Mouse (Mus musculus) neural tube, embryonic 12.5 days (tissue): ENCODE results near the gene Shbg. TPM values are rescaled to one million over a fixed set of nuclear protein-coding genes. Genes with fewer than 3 reads are reported as not detected.
"Not testable (repeated sequence)": the region's sequence is repeated elsewhere in the genome, so short reads cannot be mapped to it uniquely, and the experiment has no call there.

Source experiments
- ATAC-seq: fragments of 200-750 bp; cut with Nextera tagmentation; 2 replicates; pipeline ENCODE4 v1.8.0; 2017; ENCODE audit warnings: low read depth, mild to moderate bottlenecking, moderate TSS enrichment, moderate library complexity; ENCODE audit not compliant: low FRiP score
- H3K27ac ChIP-seq: fragments of 300-500 bp; sonication (generic); 2 replicates; pipeline ENCODE4 v1.5.1; 2016
- H3K27me3 ChIP-seq: fragments of 300-500 bp; sonication (generic); replicated peaks from 2 replicates; pipeline ENCODE4 v1.6.1; 2016; ENCODE audit warnings: mild to moderate bottlenecking
- H3K36me3 ChIP-seq: fragments of 300-500 bp; sonication (generic); 2 replicates; pipeline ENCODE4 v1.6.1; 2016; ENCODE audit warnings: mild to moderate bottlenecking
- H3K4me1 ChIP-seq: fragments of 300-500 bp; sonication (generic); 2 replicates; pipeline ENCODE4 v1.6.1; 2016
- H3K4me2 ChIP-seq: fragments of 300-500 bp; sonication (generic); replicated peaks from 2 replicates; pipeline ENCODE4 v1.6.1; 2016; ENCODE audit warnings: mild to moderate bottlenecking
- H3K4me3 ChIP-seq: fragments of 300-500 bp; sonication (generic); 2 replicates; pipeline ENCODE4 v1.5.1; 2016
- H3K9ac ChIP-seq: fragments of 300-500 bp; sonication (generic); 2 replicates; pipeline ENCODE4 v1.6.1; 2016; ENCODE audit warnings: mild to moderate bottlenecking
- H3K9me3 ChIP-seq: fragments of 300-500 bp; sonication (generic); 2 replicates; pipeline ENCODE4 v1.6.1; 2016; ENCODE audit warnings: mild to moderate bottlenecking
- WGBS: fragments of 180-500 bp; shearing (Covaris S2); methylation state at CpG from one replicate; pipeline ENCODE4 v1.1.7; 2016; 5-methylcytosine and 5-hydroxymethylcytosine counted together
- polyA plus RNA-seq: library from polyadenylated mRNA; unstranded; fragments of >200 nt; fragmentation: Nextera tagmentation; extraction: Ambion mirVana; gene quantifications from 2 replicates; pipeline ENCODE4 v1.2.1, GENCODE M21; 2016

The Shbg gene
- polyA plus RNA-seq, 1 experiment from 2014 or later, result not detected

DNA sequence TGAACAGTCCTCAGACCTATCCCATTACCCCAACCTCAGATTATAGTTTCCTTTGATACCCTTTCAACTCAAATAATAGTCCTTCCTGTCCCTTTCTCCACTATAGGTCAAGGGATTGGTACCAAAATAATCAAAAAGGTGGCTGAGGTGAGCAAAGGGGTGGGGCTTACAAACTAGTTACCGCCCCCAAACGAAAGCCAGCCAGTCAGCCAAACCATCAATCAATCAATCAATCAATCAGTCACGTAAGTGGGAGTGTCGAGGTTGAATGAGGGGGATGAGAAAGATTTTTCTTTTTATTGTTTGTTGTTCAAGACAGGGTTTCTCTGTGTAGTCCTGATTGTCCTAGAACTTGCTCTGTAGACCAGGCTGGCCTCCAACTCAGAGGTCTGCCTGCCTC lies 5.3 kb upstream of the Shbg start:
- Histone ChIP-seq H3K36me3 (no peaks in the 10 kb centered on the region), H3K4me3 (no peak overlapping the region), H3K27me3 (no peaks in the 10 kb centered on the region), H3K9ac (no peak overlapping the region), H3K4me1 (peaks cover 12% of the 10 kb centered on the region), H3K9me3 (no peaks in the 10 kb centered on the region), H3K27ac (no peak overlapping the region), H3K4me2 (peak overlapping the region; percentile 75)
- 60% methylated on average over 4 of the region's 4 CpGs for WGBS
- ATAC-seq, result no peak

DNA sequence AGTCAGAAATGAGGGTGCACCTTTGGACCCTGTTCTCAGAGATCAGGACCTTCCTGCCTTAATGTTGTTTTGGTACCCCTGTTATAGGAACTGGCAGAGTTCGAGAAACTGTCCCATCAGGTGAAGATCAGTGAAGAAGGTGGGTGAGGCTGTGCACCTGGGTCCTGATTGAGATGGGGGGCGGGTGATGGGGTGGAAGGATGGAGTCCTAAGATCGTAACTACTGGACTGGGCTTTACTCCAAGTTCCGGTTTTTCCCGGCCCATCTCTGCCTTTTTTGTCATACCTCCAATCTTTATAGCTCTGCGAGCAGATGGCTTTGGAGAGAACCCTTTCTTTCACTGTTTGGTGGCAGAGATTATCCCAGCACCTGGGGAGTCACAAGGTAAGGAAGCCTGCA lies 4.7 kb upstream of the Shbg start:
- Histone ChIP-seq H3K27me3 (no peaks in the 10 kb centered on the region), H3K4me2 (peak overlapping the region; percentile 75), H3K9ac (peak overlapping the region; percentile 68), H3K36me3 (no peaks in the 10 kb centered on the region), H3K27ac (no peak overlapping the region), H3K9me3 (no peaks in the 10 kb centered on the region), H3K4me1 (peaks cover 12% of the 10 kb centered on the region), H3K4me3 (peak overlapping the region; percentile 43)
- WGBS, result 51% methylated on average over 6 of the region's 6 CpGs
- 0 out of 2 replicates have a peak, but pooled peaks have one; percentile 13 for ATAC-seq

DNA sequence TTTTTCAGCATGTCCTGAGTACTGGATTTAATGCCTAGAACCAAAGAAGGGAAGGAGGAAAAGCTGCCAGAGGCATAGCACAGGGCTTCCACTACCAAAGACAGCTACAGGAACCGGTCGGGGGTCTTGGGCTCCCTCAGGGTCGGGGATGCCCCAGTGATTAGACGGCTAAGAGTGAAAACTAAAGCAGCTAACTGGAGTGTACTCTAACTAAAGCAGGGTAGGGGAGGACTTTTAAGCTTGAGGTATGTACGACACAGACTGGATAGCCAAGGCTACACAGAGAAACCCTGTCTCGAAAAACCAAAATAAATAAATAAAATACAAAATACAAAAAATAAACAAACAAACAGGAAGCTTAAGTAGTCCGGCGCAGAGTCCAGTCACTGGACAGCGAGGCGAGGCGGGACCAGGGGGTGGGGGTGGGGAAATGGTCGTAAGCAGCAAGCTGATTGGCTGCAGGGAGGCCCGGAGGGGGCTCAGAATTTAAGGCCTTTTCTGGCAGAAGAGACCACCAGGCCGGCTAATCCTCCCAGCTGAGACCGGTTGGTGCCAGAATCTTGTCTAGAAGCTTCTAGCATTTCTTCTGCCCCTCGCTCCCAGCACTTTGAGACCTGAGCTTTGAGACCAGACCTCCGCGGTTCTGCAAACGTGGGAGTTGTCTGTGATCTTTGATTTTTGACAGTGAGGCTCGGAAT lies 4.0 kb upstream of the Shbg start, which contains the start of gene Sat2:
Gene Sat2, plus strand, starts transcription at position 454 of the 698 bp plus-strand sequence.
- H3K4me3 ChIP-seq, result peak within 1 kb of the TSS; percentile 43
- ATAC-seq, result peak; percentile 90
- H3K27me3 ChIP-seq, result no peaks in the 10 kb centered on the region
- H3K9ac ChIP-seq, result peak within 1 kb of the TSS; percentile 68
- peaks cover 12% of the 10 kb centered on the region for H3K4me1 ChIP-seq
- no peaks in the 10 kb centered on the region for H3K9me3 ChIP-seq
- no peaks in the 10 kb centered on the region for H3K36me3 ChIP-seq
- H3K4me2 ChIP-seq, result peak within 1 kb of the TSS; percentile 75
- H3K27ac ChIP-seq, result no peak within 1 kb of the TSS; the same call in 1 of the 2 replicates
- WGBS, result 1% methylated on average over 20 of the region's 20 CpGs

DNA sequence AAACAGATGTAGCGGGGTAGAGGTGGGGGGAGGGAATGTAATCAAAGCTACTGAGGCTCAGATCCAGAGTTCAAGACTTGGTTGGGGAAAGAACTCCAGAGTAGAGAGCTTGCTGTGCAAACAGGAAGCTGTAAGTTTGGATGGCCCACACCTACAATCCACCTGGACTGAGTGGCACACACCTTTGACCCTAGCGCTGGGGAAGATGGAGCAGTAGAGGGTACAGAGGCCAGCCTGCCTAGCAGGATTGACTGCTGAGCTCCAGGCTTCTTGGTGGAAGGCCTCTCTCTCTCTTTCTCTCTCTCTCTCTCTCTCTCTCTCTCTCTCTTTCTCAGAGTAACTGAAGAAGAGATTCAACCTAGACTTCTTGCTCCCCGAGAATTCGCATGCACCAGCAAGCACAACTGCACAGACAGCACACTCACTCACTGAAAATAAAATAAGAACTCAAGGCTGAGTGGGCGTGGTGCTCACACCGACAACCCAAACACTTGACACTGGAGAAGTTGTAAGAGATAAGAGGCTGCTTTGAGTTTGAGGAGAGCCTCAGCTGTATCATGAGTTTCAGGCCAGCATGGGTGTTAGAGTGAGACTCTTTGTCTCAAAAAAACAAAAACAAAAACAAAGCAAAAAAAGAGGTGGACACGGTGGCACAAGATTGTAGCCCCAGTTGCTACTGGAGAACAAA lies 2.8 kb upstream of the Shbg start:
- Histone ChIP-seq H3K36me3 (no peaks in the 10 kb centered on the region), H3K4me3 (no peak overlapping the region), H3K27me3 (0 out of 2 replicates have a peak, but pooled peaks cover under 1% of the 10 kb centered on the region), H3K4me1 (peaks cover 12% of the 10 kb centered on the region), H3K9me3 (no peaks in the 10 kb centered on the region), H3K27ac (no peak overlapping the region), H3K4me2 (no peak overlapping the region), H3K9ac (no peak overlapping the region)
- no peak for ATAC-seq
- 86% methylated on average over 7 of the region's 7 CpGs for WGBS

DNA sequence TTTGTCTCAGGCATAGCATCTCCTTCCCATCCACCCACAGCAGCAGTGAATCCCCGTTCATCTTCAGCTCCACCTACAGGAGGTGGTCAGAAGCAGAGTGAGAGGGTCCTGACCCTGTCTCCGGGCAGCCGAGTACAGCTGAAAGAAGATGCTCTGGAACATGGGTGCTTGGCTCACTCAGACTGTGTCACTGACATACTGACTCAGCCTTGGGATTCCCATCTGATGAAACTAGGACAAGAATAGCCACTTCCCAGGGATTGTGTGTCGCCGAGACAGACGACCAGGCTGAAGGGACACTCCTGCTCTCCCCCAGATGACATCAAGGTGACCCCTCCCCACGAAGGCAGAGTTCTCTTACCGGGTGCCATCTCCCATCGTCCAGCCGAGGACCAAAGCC lies 924 bp downstream of the Shbg start:
- WGBS, result 50% methylated on average over 10 of the region's 10 CpGs
- Histone ChIP-seq H3K36me3 (no peaks in the 10 kb centered on the region), H3K4me1 (peaks cover 9% of the 10 kb centered on the region; the same call in 1 of the 2 replicates), H3K27me3 (peaks cover 11% of the 10 kb centered on the region; the same call in 1 of the 2 replicates), H3K4me2 (no peak overlapping the region), H3K4me3 (no peak overlapping the region), H3K9me3 (no peaks in the 10 kb centered on the region), H3K9ac (no peak overlapping the region), H3K27ac (no peak overlapping the region)
- ATAC-seq, result no peak

DNA sequence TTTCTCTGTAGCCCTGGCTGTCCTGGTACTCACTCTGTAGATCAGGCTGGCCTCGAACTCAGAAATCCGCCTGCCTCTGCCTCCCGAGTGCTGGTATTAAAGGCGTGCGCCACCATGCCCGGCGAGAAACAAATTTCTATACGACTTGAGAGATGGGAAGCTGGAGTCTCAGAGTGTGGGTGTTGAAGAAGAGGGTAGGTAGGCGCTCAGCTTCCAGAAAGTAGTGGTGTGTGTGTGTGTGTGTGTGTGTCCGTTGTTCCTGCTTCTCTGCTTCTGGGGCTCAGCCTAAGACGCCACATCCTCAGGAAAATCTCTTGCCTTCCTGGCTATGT lies 3.5 kb downstream of the Shbg start:
- H3K9ac ChIP-seq, H3K9me3 ChIP-seq, H3K27ac ChIP-seq, H3K36me3 ChIP-seq, ATAC-seq, H3K4me1 ChIP-seq, H3K4me3 ChIP-seq: not testable (repeated sequence)
- 0 out of 2 replicates have a peak overlapping the region, but pooled peaks have one; percentile 1 for H3K4me2 ChIP-seq
- peaks cover 11% of the 10 kb centered on the region; the same call in 1 of the 2 replicates for H3K27me3 ChIP-seq
- 57% methylated on average over 11 of the region's 11 CpGs for WGBS

DNA sequence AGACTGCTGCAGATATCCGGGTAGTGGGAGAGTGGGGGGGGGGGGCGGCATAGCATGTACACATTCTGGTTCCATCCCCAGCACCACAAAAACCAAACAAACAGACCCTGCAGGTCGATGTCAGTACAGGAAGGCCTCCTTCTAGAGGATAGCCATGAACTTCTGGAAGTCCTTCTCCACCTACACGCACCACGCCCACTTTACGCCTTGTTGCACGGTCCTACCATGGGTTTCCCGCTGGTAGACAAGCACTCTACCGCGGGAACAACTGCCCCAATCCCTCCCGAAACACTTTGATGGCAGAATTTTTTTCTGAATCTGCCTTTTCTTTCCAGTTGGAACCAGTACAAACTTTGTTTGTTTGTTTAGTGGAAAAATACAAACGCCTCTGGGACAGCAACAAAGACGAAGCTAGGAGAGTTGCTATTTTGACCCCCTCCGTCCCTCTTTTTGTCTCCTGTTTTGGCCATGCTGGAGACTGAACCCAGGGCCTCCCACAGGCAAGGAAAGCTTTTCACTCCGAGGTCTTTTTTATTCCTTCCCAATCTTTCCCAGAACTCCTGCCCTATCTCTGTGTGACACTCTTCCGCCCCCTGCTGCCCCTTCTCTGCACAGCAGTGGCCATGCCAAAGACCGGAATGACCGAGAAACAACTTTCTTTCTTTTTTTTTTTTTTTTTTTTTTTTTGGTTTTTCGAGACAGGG lies 4.0 kb downstream of the Shbg start:
- Histone ChIP-seq H3K36me3 (no peaks in the 10 kb centered on the region), H3K27ac (no peak overlapping the region), H3K4me1 (0 out of 2 replicates have a peak, but pooled peaks cover 6% of the 10 kb centered on the region), H3K9me3 (no peaks in the 10 kb centered on the region), H3K4me2 (peak overlapping the region; percentile 41), H3K27me3 (peaks cover 11% of the 10 kb centered on the region; the same call in 1 of the 2 replicates), H3K4me3 (no peak overlapping the region), H3K9ac (no peak overlapping the region)
- WGBS, result 10% methylated on average over 19 of the region's 19 CpGs
- no peak for ATAC-seq

DNA sequence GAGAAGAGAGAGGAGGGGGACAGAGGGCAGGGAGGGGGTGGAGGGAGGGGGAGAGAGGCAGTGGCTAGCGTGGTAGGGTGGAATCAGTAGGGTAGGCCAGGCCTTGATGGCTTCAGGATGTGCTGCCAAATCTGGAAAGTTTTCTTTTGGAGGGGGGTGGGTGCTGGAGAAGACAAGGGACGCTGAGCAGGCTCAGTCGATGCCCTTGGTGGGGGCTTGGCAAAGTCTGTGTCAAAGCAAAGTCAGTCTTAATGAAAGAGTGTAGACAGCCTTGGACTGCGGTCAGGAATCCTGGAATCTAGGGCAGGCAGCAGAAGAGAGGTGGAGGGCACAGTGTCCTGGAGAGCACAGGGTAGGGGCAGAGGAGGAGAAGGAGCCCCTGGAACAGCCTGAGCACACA lies 6.8 kb downstream of the Shbg start:
- no peak overlapping the region for H3K9ac ChIP-seq
- no peak overlapping the region for H3K4me3 ChIP-seq
- no peak overlapping the region for H3K4me2 ChIP-seq
- 73% methylated on average over 4 of the region's 4 CpGs for WGBS
- 0 out of 2 replicates have a peak, but pooled peaks cover 11% of the 10 kb centered on the region for H3K4me1 ChIP-seq
- H3K36me3 ChIP-seq, result no peaks in the 10 kb centered on the region
- no peak for ATAC-seq
- H3K27me3 ChIP-seq, result peaks cover 11% of the 10 kb centered on the region; the same call in 1 of the 2 replicates
- no peak overlapping the region for H3K27ac ChIP-seq
- no peaks in the 10 kb centered on the region for H3K9me3 ChIP-seq

DNA sequence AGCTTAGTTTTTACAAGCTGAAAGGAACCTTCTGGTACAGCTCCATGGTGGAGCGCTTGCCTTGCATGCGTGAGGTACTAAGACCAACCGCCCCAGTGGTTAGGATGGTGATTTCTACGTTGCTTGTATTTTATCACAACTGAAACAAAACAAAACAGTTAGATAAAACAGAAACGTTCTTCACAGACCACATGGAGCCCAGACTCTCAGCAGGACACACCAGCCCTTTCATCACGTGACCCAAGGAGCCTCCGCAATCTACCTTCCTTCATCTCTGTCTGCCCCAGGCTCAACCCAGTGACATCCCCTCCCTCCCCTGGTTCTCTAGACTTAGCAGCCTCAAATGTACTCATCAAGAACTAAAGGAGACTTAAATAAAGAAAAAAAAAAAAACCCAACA lies 8.3 kb downstream of the Shbg start:
- no peak overlapping the region for H3K9ac ChIP-seq
- no peak for ATAC-seq
- 61% methylated on average over 7 of the region's 7 CpGs for WGBS
- no peak overlapping the region for H3K4me2 ChIP-seq
- H3K4me3 ChIP-seq, result no peak overlapping the region
- H3K27ac ChIP-seq, result no peak overlapping the region
- H3K27me3 ChIP-seq, result peaks cover 9% of the 10 kb centered on the region; the same call in 1 of the 2 replicates
- H3K36me3 ChIP-seq, result no peaks in the 10 kb centered on the region
- no peaks in the 10 kb centered on the region for H3K9me3 ChIP-seq
- peaks cover 23% of the 10 kb centered on the region for H3K4me1 ChIP-seq

DNA sequence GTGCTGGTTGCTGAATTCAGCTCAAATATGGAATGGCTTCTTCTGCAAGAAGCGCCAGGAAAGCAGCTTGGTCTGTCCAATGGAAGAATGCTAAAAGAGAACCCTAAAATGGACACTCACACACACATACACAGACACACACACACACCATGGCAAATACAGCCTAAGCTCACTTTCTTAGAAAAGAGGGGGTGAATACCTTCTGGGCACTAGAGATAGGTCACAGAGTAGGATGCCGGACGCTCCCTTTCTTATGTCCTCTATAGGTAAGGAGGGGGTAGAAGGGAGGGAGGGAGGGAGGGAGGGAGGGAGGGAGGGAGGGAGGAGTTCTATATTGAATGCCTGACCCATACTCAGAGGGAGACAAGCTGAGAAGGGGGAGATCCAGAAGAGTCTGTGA lies 9.2 kb downstream of the Shbg start:
- peaks cover 25% of the 10 kb centered on the region for H3K4me1 ChIP-seq
- no peak for ATAC-seq
- H3K9ac ChIP-seq, result no peak overlapping the region
- H3K36me3 ChIP-seq, result no peaks in the 10 kb centered on the region
- H3K4me2 ChIP-seq, result no peak overlapping the region
- H3K27ac ChIP-seq, result no peak overlapping the region
- H3K4me3 ChIP-seq, result no peak overlapping the region
- peaks cover 9% of the 10 kb centered on the region; the same call in 1 of the 2 replicates for H3K27me3 ChIP-seq
- no peaks in the 10 kb centered on the region for H3K9me3 ChIP-seq
- WGBS, result 83% methylated on average over 3 of the region's 3 CpGs

DNA sequence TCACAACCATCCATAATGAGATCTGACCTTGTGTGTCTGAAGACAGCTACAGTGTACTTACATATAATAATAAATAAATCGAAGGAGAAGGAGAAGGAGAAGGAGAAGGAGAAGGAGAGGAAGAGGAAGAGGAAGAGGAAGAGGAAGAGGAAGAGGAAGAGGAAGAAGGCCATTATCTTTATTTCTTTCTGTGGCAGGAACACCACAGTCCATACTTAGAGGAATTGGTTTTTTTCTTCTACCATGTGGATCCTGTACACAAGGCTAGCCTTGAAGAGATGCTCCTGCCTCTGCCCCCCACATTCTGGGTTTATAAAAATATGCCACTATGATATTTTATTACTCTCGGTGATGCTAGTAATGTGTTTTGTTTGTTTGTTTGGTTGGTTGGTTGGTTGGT lies 10.9 kb downstream of the Shbg start:
- Histone ChIP-seq H3K27me3 (peaks cover 8% of the 10 kb centered on the region; the same call in 1 of the 2 replicates), H3K9me3 (no peaks in the 10 kb centered on the region), H3K36me3 (no peaks in the 10 kb centered on the region), H3K4me1 (peaks cover 22% of the 10 kb centered on the region), H3K27ac (no peak overlapping the region), H3K9ac (no peak overlapping the region), H3K4me2 (peak overlapping the region; percentile 100), H3K4me3 (no peak overlapping the region)
- 84% methylated on average over 2 of the region's 2 CpGs for WGBS
- ATAC-seq, result no peak

DNA sequence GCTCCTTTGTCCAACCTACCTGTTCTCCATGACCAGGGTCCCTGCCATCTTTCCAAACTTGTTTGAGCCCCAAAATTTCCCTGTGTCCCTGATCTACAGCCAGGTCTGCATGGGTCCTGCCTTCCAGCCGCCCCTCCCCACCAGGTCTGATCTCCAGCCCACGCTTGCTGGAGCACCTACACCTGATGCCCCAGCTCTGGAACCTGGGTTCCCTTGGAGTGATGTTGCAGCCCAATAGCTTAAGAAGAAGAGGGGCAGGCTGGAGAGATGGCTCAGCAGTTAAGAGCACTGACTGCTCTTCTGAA lies 11.3 kb downstream of the Shbg start:
- ATAC-seq, result no peak
- 63% methylated on average over 2 of the region's 2 CpGs for WGBS
- no peak overlapping the region for H3K9ac ChIP-seq

More for the DNA sequence above, 11.3 kb downstream of the Shbg start:
- H3K9me3 ChIP-seq, result no peaks in the 10 kb centered on the region
- no peaks in the 10 kb centered on the region for H3K36me3 ChIP-seq
- H3K4me2 ChIP-seq, result peak overlapping the region; percentile 100
- H3K4me3 ChIP-seq, result peak overlapping the region; percentile 59; the same call in 1 of the 2 replicates
- peaks cover 22% of the 10 kb centered on the region for H3K4me1 ChIP-seq
- peaks cover 8% of the 10 kb centered on the region; the same call in 1 of the 2 replicates for H3K27me3 ChIP-seq
- no peak overlapping the region for H3K27ac ChIP-seq
